14 mouse cellular contexts compared by ENCODE assay signal in the genomic region with DNA sequence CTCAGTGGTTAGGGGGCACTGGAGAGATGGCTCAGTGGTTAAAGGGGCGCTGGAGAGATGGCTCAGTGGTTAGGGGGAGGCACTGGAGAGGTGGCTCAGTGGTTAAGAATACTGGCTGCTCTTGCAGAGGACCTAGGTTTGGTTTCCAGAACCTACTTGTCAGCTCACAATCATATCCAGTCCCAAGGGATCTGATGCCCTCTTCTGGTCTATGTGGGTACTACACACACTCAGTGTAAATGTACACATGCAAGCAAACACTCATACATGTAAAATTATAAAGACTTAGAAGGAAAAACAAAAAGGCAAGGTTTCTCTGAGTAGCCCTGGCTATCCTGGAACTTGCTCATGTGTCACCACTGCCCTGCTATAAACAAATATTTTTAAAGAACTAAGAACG. TPM values are rescaled to one million over a fixed set of nuclear protein-coding genes. Genes with fewer than 3 reads are reported as not detected.
DNase-seq lines count a peak whose midpoint lies in the region; ATAC-seq and TF ChIP-seq lines count a peak whose summit lies in the region.
"Had no signal": no experiment of that assay in that cellular context is flagged by ENCODE, and none has a peak within 500 bp of the region (broad histone marks: within the 10 kb centered on the region; RNA-seq: fewer than 3 reads in every experiment).

No protein-coding gene starts in this region.

- H3K27ac ChIP-seq in liver, embryonic 14.5 days = no peak overlapping the region
- H3K27ac ChIP-seq: embryonic facial prominence, embryonic 12.5 days; limb, embryonic 12.5 days had no signal

- H3K4me2 ChIP-seq in liver, embryonic 14.5 days (ENCODE audit: low read depth) = no peak overlapping the region
- H3K4me2 ChIP-seq: embryonic facial prominence, embryonic 12.5 days; limb, embryonic 12.5 days had no signal

- no peaks in the 10 kb centered on the region for H3K36me3 ChIP-seq in liver, embryonic 14.5 days (replicated peaks; ENCODE audit: control insufficient read depth, insufficient read depth, low read depth)
- H3K36me3 ChIP-seq: embryonic facial prominence, embryonic 12.5 days; limb, embryonic 12.5 days had no signal

- H3K9ac ChIP-seq in liver, embryonic 14.5 days (replicated peaks) = no peak overlapping the region
- H3K9ac ChIP-seq: embryonic facial prominence, embryonic 12.5 days; limb, embryonic 12.5 days had no signal

- H3K9me3 ChIP-seq in liver, embryonic 14.5 days (ENCODE audit: control insufficient read depth, low read length) = no peaks in the 10 kb centered on the region
- H3K9me3 ChIP-seq: embryonic facial prominence, embryonic 12.5 days had no signal

- no peaks in the 10 kb centered on the region for H3K4me1 ChIP-seq in liver, embryonic 14.5 days (replicated peaks; ENCODE audit: control insufficient read depth in 2 of 2, insufficient read depth in 2 of 2, low read length in 1 of 2)
- H3K4me1 ChIP-seq: embryonic facial prominence, embryonic 12.5 days; limb, embryonic 12.5 days had no signal

- H3K27me3 ChIP-seq in liver, embryonic 14.5 days (ENCODE audit: control insufficient read depth, insufficient read depth, low read length) = no peaks in the 10 kb centered on the region
- H3K27me3 ChIP-seq: embryonic facial prominence, embryonic 12.5 days; limb, embryonic 12.5 days had no signal

- TF ChIP-seq CTCF in liver, embryonic 14.5 days (IDR thresholded peaks at IDR 0.05; ENCODE audit: low read depth) = peak; percentile 58

- no peak for TF ChIP-seq EP300 in liver, embryonic 14.5 days (IDR thresholded peaks at IDR 0.05; ENCODE audit: low read depth)

- no peak for ATAC-seq in liver, embryonic 14.5 days (ENCODE audit: insufficient read depth)
- ATAC-seq: forebrain, embryonic 14.5 days had no signal

- H3K4me3 ChIP-seq in liver, embryonic 14.5 days (ENCODE audit: insufficient read depth in 1 of 2, low read depth in 2 of 2, low read length in 2 of 2) = no peak overlapping the region
- H3K4me3 ChIP-seq: embryonic facial prominence, embryonic 12.5 days; limb, embryonic 12.5 days had no signal

- WGBS in liver, embryonic 14.5 days (ENCODE audit: insufficient replicate concordance) = 83% methylated on average over 2 of the region's 2 CpGs

- peak; percentile 28 for DNase-seq in embryo, embryonic 10 days (ENCODE audit: low spot score)
- no peak for DNase-seq in embryo, embryonic 9.5 days (ENCODE audit: extremely low spot score)
- DNase-seq in liver, embryonic 14.5 days (ENCODE audit: low read depth in 3 of 3, low spot score in 3 of 3) = no peak
- DNase-seq in liver = no peak
- peak; percentile 60 to 65 for DNase-seq in B cell, adult 2 months
- DNase-seq in forelimb bud, embryonic 11.5 days (ENCODE audit: low read depth, low spot score) = peak; percentile 38
- DNase-seq in ovary, postnatal 10 days (ENCODE audit: low spot score) = no peak
- DNase-seq in right cerebral cortex, postnatal 36 days (ENCODE audit: low spot score in 2 of 2) = no peak
- DNase-seq: cerebellum, adult 8-10 months; heart, adult 11 months; heart, postnatal 4 days had no signal

RNA-seq across cellular contexts. Expression of gene 1600014C10Rik, which starts 21.6 kb away (rescaled TPM):
- 3.6 and 4.7 TPM in 2 replicates for polyA plus RNA-seq in liver, embryonic 14.5 days (2012; rRNA removed)
- polyA plus RNA-seq in liver, embryonic 14.5 days (2014; fragmentation: Nextera tagmentation; extraction: Ambion mirVana) = 10.3 and 11.2 TPM in 2 replicates

RNA-seq across cellular contexts. Expression of gene Ccne1, which starts 54.1 kb away (rescaled TPM):
- polyA plus RNA-seq in liver, embryonic 14.5 days (2012; rRNA removed) = 51.2 and 71.1 TPM in 2 replicates
- polyA plus RNA-seq in liver, embryonic 14.5 days (2014; fragmentation: Nextera tagmentation; extraction: Ambion mirVana) = 87.8 and 94.9 TPM in 2 replicates

Comparison
In these comparisons a context has a peak if more than half of its experiments do, and no peak if none do; other contexts are left out.
1. DNase-seq: peak in embryo, embryonic 10 days (single experiment), B cell, adult 2 months (2 of 2) and forelimb bud, embryonic 11.5 days (single experiment); none in embryo, embryonic 9.5 days (single experiment), liver, embryonic 14.5 days (0 of 3), liver (single experiment), ovary, postnatal 10 days (single experiment) and right cerebral cortex, postnatal 36 days (0 of 2).